8 mouse cellular contexts compared by ENCODE assay signal in the genomic region with DNA sequence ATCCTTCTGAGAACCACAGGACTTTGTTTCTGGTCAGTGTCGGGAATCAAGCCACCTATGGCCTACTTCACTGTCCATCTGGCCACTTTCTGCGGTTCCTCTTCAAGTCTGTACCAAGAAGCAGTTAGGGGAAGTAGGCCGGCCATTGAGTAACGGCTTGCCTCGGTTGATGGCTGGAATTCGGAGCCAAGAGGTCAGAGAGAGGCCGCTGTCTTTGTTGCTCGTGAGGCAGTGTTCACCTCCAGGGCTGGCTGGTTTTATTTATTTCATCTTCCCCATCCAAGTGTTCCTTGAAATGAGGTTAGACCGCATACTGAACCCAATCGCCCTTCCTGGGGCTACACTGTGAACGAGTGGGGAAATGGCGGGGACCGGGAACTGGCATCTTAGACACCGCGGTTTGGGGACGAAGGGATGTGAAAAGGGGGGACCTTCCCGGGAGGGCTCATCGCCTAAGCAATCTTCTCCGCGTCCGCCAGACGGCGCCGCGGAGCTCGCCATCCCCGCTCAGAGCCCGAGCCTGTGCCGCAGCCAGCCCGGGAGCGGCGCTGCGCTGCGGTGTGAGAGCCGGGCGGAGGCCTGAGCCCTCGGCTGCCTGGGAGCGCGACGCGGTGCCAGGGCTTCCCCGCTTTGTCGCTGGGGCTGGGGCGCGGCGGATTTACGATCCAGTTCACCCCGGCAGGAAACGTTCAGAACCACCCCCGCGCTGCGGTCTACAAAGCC. TPM values are rescaled to one million over a fixed set of nuclear protein-coding genes. Genes with fewer than 3 reads are reported as not detected.
A peak's percentile ranks its signal among the peaks of the same experiment; 100 is the strongest.
DNase-seq lines count a peak whose midpoint lies in the region; ATAC-seq and TF ChIP-seq lines count a peak whose summit lies in the region.

A gene (plus strand): TSS at position 595 of the 723 bp plus-strand sequence.

- peak within 1 kb of the TSS; percentile 27 for H3K27ac ChIP-seq in CH12.LX (ENCODE audit: insufficient read depth, low read depth)
- peak within 1 kb of the TSS; percentile 46 for H3K27ac ChIP-seq in heart, embryonic 16.5 days (ENCODE audit: low read length)
- H3K27ac ChIP-seq in liver, embryonic 16.5 days (ENCODE audit: low read length) = peak within 1 kb of the TSS; percentile 87
- 0 out of 2 replicates have a peak within 1 kb of the TSS, but pooled peaks have one; percentile 15 for H3K27ac ChIP-seq in neural tube, embryonic 11.5 days (ENCODE audit: low read depth, low read length)
- H3K27ac ChIP-seq in stomach, embryonic 16.5 days (ENCODE audit: low read length) = peak within 1 kb of the TSS; percentile 86

- peak; percentile 92 for ATAC-seq in erythroid progenitor cell, adult 5-6 weeks (replicated peaks; ENCODE audit: low FRiP score, poor library complexity, severe bottlenecking)
- ATAC-seq in heart, embryonic 16.5 days (replicated peaks; ENCODE audit: extremely low read depth, insufficient read depth, low FRiP score) = peak; percentile 74
- ATAC-seq in liver, embryonic 16.5 days (ENCODE audit: low read depth) = peak; percentile 81
- ATAC-seq in neural tube, embryonic 11.5 days (ENCODE audit: insufficient read depth, low FRiP score, low TSS enrichment) = peak; percentile 87
- ATAC-seq in stomach, embryonic 16.5 days (ENCODE audit: insufficient read depth, low FRiP score) = peak; percentile 86

- peaks cover 3% of the 10 kb centered on the region for H3K27me3 ChIP-seq in CH12.LX (replicated peaks)
- H3K27me3 ChIP-seq in heart, embryonic 16.5 days (ENCODE audit: control insufficient read depth, insufficient read depth, low read length) = peaks cover 45% of the 10 kb centered on the region
- peaks cover 26% of the 10 kb centered on the region for H3K27me3 ChIP-seq in liver, embryonic 16.5 days (ENCODE audit: control insufficient read depth, insufficient read depth, low read depth, low read length)
- H3K27me3 ChIP-seq in neural tube, embryonic 11.5 days (ENCODE audit: control insufficient read depth, insufficient read depth, low read length) = peaks cover 36% of the 10 kb centered on the region
- H3K27me3 ChIP-seq in stomach, embryonic 16.5 days (ENCODE audit: control insufficient read depth, insufficient read depth, low read length) = peaks cover 32% of the 10 kb centered on the region

- peak; percentile 19 to 96; a peak in 3 of 4 replicates for TF ChIP-seq CTCF in CH12.LX (conservative IDR thresholded peaks at IDR 0.05 in 1 of 2, IDR thresholded peaks at IDR 0.05 in 1 of 2; ENCODE audit: low read depth in 2 of 2, low read length in 2 of 2)

- in situ Hi-C loops in CH12.LX (cut with MboI; ENCODE audit: low pct_ligation_motif_present, low pct_unique_long_range_greater_than_20kb, low sequenced_read_pairs) = loop anchor here (5.0 kb wide), 1 partner anchor 37 kb away; no protein-coding TSS in a partner anchor

- peak; percentile 54; the same call in 1 of the 2 replicates for TF ChIP-seq POLR2A in CH12.LX (IDR thresholded peaks at IDR 0.05; ENCODE audit: low read depth, low read length)

- TF ChIP-seq RAD21 in CH12.LX (IDR thresholded peaks at IDR 0.05; ENCODE audit: low read depth, low read length) = peak; percentile 19

- no peak for DNase-seq in CH12.LX (ENCODE audit: extremely low read depth)
- peak; percentile 75 for DNase-seq in brain, embryonic 18.5 days (ENCODE audit: low read depth, low spot score)
- peak; percentile 64 to 83 for DNase-seq in kidney, postnatal 36 days
- peak; percentile 94 for DNase-seq in neural tube, embryonic 11.5 days (ENCODE audit: low spot score)

- H3K9me3 ChIP-seq in CH12.LX (replicated peaks; ENCODE audit: low read length) = peaks cover 23% of the 10 kb centered on the region
- H3K9me3 ChIP-seq in heart, embryonic 16.5 days (replicated peaks; ENCODE audit: control insufficient read depth, low read length) = no peaks in the 10 kb centered on the region
- no peaks in the 10 kb centered on the region for H3K9me3 ChIP-seq in liver, embryonic 16.5 days (replicated peaks; ENCODE audit: control insufficient read depth, low read length)
- H3K9me3 ChIP-seq in neural tube, embryonic 11.5 days (ENCODE audit: control insufficient read depth, low read length) = no peaks in the 10 kb centered on the region
- no peaks in the 10 kb centered on the region for H3K9me3 ChIP-seq in stomach, embryonic 16.5 days (replicated peaks; ENCODE audit: control insufficient read depth, low read length)

- WGBS in heart, embryonic 16.5 days = 2% methylated on average over 52 of the region's 52 CpGs
- 2% methylated on average over 52 of the region's 52 CpGs for WGBS in liver, embryonic 16.5 days (ENCODE audit: insufficient replicate concordance)
- 2% methylated on average over 52 of the region's 52 CpGs for WGBS in neural tube, embryonic 11.5 days
- 3% methylated on average over 52 of the region's 52 CpGs for WGBS in stomach, embryonic 16.5 days

- H3K4me1 ChIP-seq in CH12.LX (ENCODE audit: control insufficient read depth in 1 of 2, insufficient read depth in 2 of 2) = peaks cover 10 to 15% of the 10 kb centered on the region in 2 experiments
- peaks cover 12% of the 10 kb centered on the region for H3K4me1 ChIP-seq in heart, embryonic 16.5 days (ENCODE audit: control insufficient read depth, insufficient read depth, low read length)
- peaks cover 30% of the 10 kb centered on the region for H3K4me1 ChIP-seq in liver, embryonic 16.5 days (ENCODE audit: control insufficient read depth, low read depth, low read length)
- H3K4me1 ChIP-seq in neural tube, embryonic 11.5 days (ENCODE audit: control insufficient read depth, insufficient read depth, low read length) = 0 out of 2 replicates have a peak, but pooled peaks cover 4% of the 10 kb centered on the region
- H3K4me1 ChIP-seq in stomach, embryonic 16.5 days (ENCODE audit: control insufficient read depth, insufficient read depth, low read length) = peaks cover 17% of the 10 kb centered on the region; the same call in 1 of the 2 replicates

- peak within 1 kb of the TSS; percentile 69 for H3K9ac ChIP-seq in CH12.LX (ENCODE audit: insufficient read depth, low read depth)
- H3K9ac ChIP-seq in heart, embryonic 16.5 days (ENCODE audit: low read length) = peak within 1 kb of the TSS; percentile 79
- peak within 1 kb of the TSS; percentile 81 for H3K9ac ChIP-seq in liver, embryonic 16.5 days (ENCODE audit: low read depth, low read length)
- H3K9ac ChIP-seq in neural tube, embryonic 11.5 days (ENCODE audit: low read length) = peak within 1 kb of the TSS; percentile 67
- H3K9ac ChIP-seq in stomach, embryonic 16.5 days (ENCODE audit: low read length) = peak within 1 kb of the TSS; percentile 86

- H3K79me2 ChIP-seq in CH12.LX (replicated peaks; ENCODE audit: control insufficient read depth, extremely low read depth, insufficient read depth, poor library complexity, severe bottlenecking) = no peaks in the 10 kb centered on the region; the same call in 1 of the 2 replicates

- peaks cover 0 to under 1% of the 10 kb centered on the region in 2 experiments for H3K36me3 ChIP-seq in CH12.LX (replicated peaks in 1 of 2; ENCODE audit: control insufficient read depth in 1 of 2, insufficient read depth in 1 of 2, low read length in 1 of 2)
- no peaks in the 10 kb centered on the region for H3K36me3 ChIP-seq in heart, embryonic 16.5 days (ENCODE audit: control insufficient read depth, insufficient read depth)
- no peaks in the 10 kb centered on the region for H3K36me3 ChIP-seq in liver, embryonic 16.5 days (ENCODE audit: control insufficient read depth, insufficient read depth)
- no peaks in the 10 kb centered on the region for H3K36me3 ChIP-seq in neural tube, embryonic 11.5 days (ENCODE audit: control insufficient read depth, insufficient read depth, low read length)
- no peaks in the 10 kb centered on the region for H3K36me3 ChIP-seq in stomach, embryonic 16.5 days (ENCODE audit: control insufficient read depth, insufficient read depth, low read length)

- dilution Hi-C loops in CH12.LX (cut with MboI; ENCODE audit: extremely low pct_ligation_motif_present, extremely low pct_unique_long_range_greater_than_20kb, low sequenced_read_pairs) = no loop called here

- no peak for TF ChIP-seq EP300 in CH12.LX (IDR thresholded peaks at IDR 0.05; ENCODE audit: low read length)

- peak within 1 kb of the TSS; percentile 41 for H3K4me2 ChIP-seq in CH12.LX (ENCODE audit: insufficient read depth, low read depth, poor library complexity, severe bottlenecking)
- H3K4me2 ChIP-seq in heart, embryonic 16.5 days (ENCODE audit: low read depth, low read length) = peak within 1 kb of the TSS; percentile 100
- H3K4me2 ChIP-seq in liver, embryonic 16.5 days (ENCODE audit: low read depth, low read length) = peak within 1 kb of the TSS; percentile 98
- H3K4me2 ChIP-seq in neural tube, embryonic 11.5 days (ENCODE audit: low read depth) = peak within 1 kb of the TSS; percentile 97
- H3K4me2 ChIP-seq in stomach, embryonic 16.5 days (ENCODE audit: low read depth, low read length) = peak within 1 kb of the TSS; percentile 100

- peak within 1 kb of the TSS; percentile 33 to 77 (median 51) for H3K4me3 ChIP-seq in CH12.LX (replicated peaks in 1 of 3; ENCODE audit: low read depth in 2 of 3, low read length in 2 of 3, poor library complexity in 1 of 3)
- peak within 1 kb of the TSS; percentile 73 for H3K4me3 ChIP-seq in heart, embryonic 16.5 days (ENCODE audit: low read length)
- H3K4me3 ChIP-seq in liver, embryonic 16.5 days (ENCODE audit: low read depth, low read length) = peak within 1 kb of the TSS; percentile 69
- H3K4me3 ChIP-seq in neural tube, embryonic 11.5 days (ENCODE audit: low read depth, low read length) = peak within 1 kb of the TSS; percentile 58
- H3K4me3 ChIP-seq in stomach, embryonic 16.5 days (replicated peaks; ENCODE audit: low read length) = peak within 1 kb of the TSS; percentile 59

TF ChIP-seq in CH12.LX, 34 proteins besides CTCF, POLR2A, EP300 and RAD21 (continues in another document):
- TF ChIP-seq ELF1 (IDR thresholded peaks at IDR 0.05; ENCODE audit: low read depth, low read length) = peak; percentile 20; the same call in 1 of the 2 replicates
- TF ChIP-seq JUND (conservative IDR thresholded peaks at IDR 0.05; ENCODE audit: low read depth, low read length) = no peak
- TF ChIP-seq IRF4 (IDR thresholded peaks at IDR 0.05; ENCODE audit: low read depth, low read length) = peak; percentile 76; the same call in 1 of the 2 replicates
- TF ChIP-seq RCOR1 (conservative IDR thresholded peaks at IDR 0.05; ENCODE audit: low read depth, low read length) = no peak
- no peak for TF ChIP-seq CHD1 (IDR thresholded peaks at IDR 0.05; ENCODE audit: low read depth, low read length)

RNA-seq across cellular contexts. Expression of the gene that starts here (rescaled TPM):
- 15.5 and 17.5 TPM in 2 replicates for total RNA-seq in CH12.LX (2012; rRNA removed)
- 0.74 and 0.98 TPM in 2 replicates for total RNA-seq in CH12.LX (2014; rRNA removed)
- 1.9 and 2.3 TPM in 2 replicates for polyA plus RNA-seq in CH12.LX (2012; ENCODE audit: insufficient read length, low read depth)
- total RNA-seq in erythroid progenitor cell, adult 5-6 weeks (2015; ENCODE audit: low replicate concordance) = 25.2 and 34.2 TPM in 2 replicates
- total RNA-seq in erythroid progenitor cell, adult 5-6 weeks (2017; ENCODE audit: low replicate concordance) = 10.7 and 14.0 TPM in 2 replicates
- polyA plus RNA-seq in heart, embryonic 16.5 days (2015; fragmentation: Nextera tagmentation; extraction: Ambion mirVana) = 3.4 and 6.5 TPM in 2 replicates
- 18.7 and 24.3 TPM in 2 replicates for polyA plus RNA-seq in liver, embryonic 16.5 days (2015; fragmentation: Nextera tagmentation; extraction: Ambion mirVana)
- 17.3 and 19.9 TPM in 2 replicates for polyA plus RNA-seq in neural tube, embryonic 11.5 days (2014; fragmentation: Nextera tagmentation; extraction: Ambion mirVana)
- polyA plus RNA-seq in stomach, embryonic 16.5 days (2015; fragmentation: Nextera tagmentation; extraction: Ambion mirVana) = 29.3 and 34.3 TPM in 2 replicates

Comparison
In these comparisons a context has a peak if more than half of its experiments do, and no peak if none do; other contexts are left out.
1. H3K27ac ChIP-seq: peak in every context shown above with its lines; median percentile 87 in liver, embryonic 16.5 days; 86 in stomach, embryonic 16.5 days; 46 in heart, embryonic 16.5 days; 27 in CH12.LX; 15 in neural tube, embryonic 11.5 days.
2. H3K4me2 ChIP-seq: peak in every context shown above with its lines; median percentile 100 in heart, embryonic 16.5 days; 100 in stomach, embryonic 16.5 days; 98 in liver, embryonic 16.5 days; 97 in neural tube, embryonic 11.5 days; 41 in CH12.LX.